Mouse (Mus musculus) neural tube, embryonic 11.5 days (tissue): Measurements from ENCODE around the gene Trim39. TPM values are rescaled to one million over a fixed set of nuclear protein-coding genes. Genes with fewer than 3 reads are reported as not detected.

Experiments
- ATAC-seq: fragments of 200-750 bp; cut with Nextera tagmentation; 2 replicates; pipeline ENCODE4 v1.8.0; 2017; ENCODE audit warnings: moderate number of reproducible peaks, mild to moderate bottlenecking, moderate TSS enrichment, moderate library complexity; ENCODE audit not compliant: insufficient read depth, low FRiP score, low TSS enrichment
- DNase-seq: peaks from one replicate; pipeline ENCODE4 v3.0.0-alpha.2; 2015; ENCODE audit warnings: low spot score
- H3K27ac ChIP-seq: fragments of 300-500 bp; sonication (generic); 2 replicates; pipeline ENCODE4 v1.5.1; 2014; ENCODE audit warnings: low read depth, mild to moderate bottlenecking, low read length
- H3K27me3 ChIP-seq: fragments of 300-500 bp; sonication (generic); 2 replicates; pipeline ENCODE4 v1.6.1; 2014; ENCODE audit warnings: mild to moderate bottlenecking, low read length, mixed read lengths; ENCODE audit not compliant: control insufficient read depth, insufficient read depth
- H3K36me3 ChIP-seq: fragments of 300-500 bp; sonication (generic); 2 replicates; pipeline ENCODE4 v1.6.1; 2014; ENCODE audit warnings: mild to moderate bottlenecking, low read length, moderate library complexity, mixed read lengths; ENCODE audit not compliant: control insufficient read depth, insufficient read depth
- H3K4me1 ChIP-seq: fragments of 300-500 bp; sonication (generic); 2 replicates; pipeline ENCODE4 v1.6.1; 2014; ENCODE audit warnings: low read length, mixed read lengths; ENCODE audit not compliant: control insufficient read depth, insufficient read depth
- H3K4me2 ChIP-seq: fragments of 300-500 bp; sonication (generic); 2 replicates; pipeline ENCODE4 v1.6.1; 2014; ENCODE audit warnings: low read depth, mild to moderate bottlenecking, moderate library complexity
- H3K4me3 ChIP-seq: fragments of 300-500 bp; sonication (generic); 2 replicates; pipeline ENCODE4 v1.5.1; 2014; ENCODE audit warnings: low read depth, low read length
- H3K9ac ChIP-seq: fragments of 300-500 bp; sonication (generic); 2 replicates; pipeline ENCODE4 v1.6.1; 2014; ENCODE audit warnings: mild to moderate bottlenecking, low read length
- H3K9me3 ChIP-seq: fragments of 300-500 bp; sonication (generic); 2 replicates; pipeline ENCODE4 v1.6.1; 2016; ENCODE audit warnings: low read length; ENCODE audit not compliant: control insufficient read depth
- WGBS: fragments of 180-500 bp; shearing (Covaris S2); extraction: QIAGEN DNeasy Blood & Tissue Kit; methylation state at CpG from one replicate; pipeline ENCODE4 v1.1.7; 2014; 5-methylcytosine and 5-hydroxymethylcytosine counted together
- polyA plus RNA-seq: library from polyadenylated mRNA; unstranded; fragments of >200 nt; fragmentation: Nextera tagmentation; extraction: Ambion mirVana; gene quantifications from 2 replicates; pipeline ENCODE4 v1.2.1, GENCODE M21; 2014

Trim39 gene
- polyA plus RNA-seq, 1 experiment from 2014 or later, result 18.0 TPM

DNA sequence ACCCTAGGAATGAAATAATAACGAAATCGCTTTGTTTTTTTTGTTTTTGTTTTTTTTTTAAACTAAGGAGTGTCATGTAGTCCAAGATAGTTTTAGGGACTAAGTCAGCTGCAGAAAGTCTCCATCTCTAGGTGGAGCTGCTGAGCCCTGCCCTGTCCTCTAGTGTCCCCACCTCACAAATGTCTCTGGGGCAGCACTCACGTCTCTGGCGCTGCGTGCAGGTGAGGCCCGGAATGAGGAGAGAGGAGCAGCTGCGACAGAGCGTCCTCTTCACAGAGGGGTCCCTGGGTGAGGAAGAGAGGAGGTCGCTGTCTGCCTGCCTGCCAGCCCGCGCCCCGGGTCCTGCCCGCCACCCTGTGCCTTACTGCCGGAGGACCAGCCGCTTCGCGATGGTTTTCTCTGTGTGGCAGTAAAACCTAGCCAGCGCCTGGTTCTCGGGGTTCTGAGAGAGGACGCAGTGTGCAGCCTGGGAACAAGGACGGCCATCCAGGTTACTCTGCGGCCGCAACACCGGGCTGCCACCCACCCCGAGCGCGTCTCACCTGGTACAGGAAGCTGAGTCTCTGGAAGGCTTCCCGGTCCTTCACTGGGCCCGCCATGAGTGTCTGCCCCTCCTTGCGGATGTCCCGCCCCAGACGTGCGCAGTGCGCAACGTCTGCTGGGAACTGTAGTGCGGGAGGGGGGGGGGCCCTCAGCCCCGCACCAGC lies 14.7 kb downstream of the Trim39 start:
- peaks cover 5% of the 10 kb centered on the region for H3K36me3 ChIP-seq
- no peaks in the 10 kb centered on the region for H3K9me3 ChIP-seq
- H3K4me2 ChIP-seq, result peak overlapping the region; percentile 52
- DNase-seq, result peak; percentile 78
- peak overlapping the region; percentile 67 for H3K27ac ChIP-seq
- ATAC-seq, result peak; percentile 96
- peak overlapping the region; percentile 86 for H3K9ac ChIP-seq
- H3K4me3 ChIP-seq, result peak overlapping the region; percentile 72
- H3K27me3 ChIP-seq, result no peaks in the 10 kb centered on the region
- H3K4me1 ChIP-seq, result 0 out of 2 replicates have a peak, but pooled peaks cover 2% of the 10 kb centered on the region
- WGBS, result 0% methylated on average over 37 of the region's 37 CpGs

- no peaks in the 10 kb centered on the region for H3K36me3 ChIP-seq
- ATAC-seq (no peak), DNase-seq (no peak)
- H3K4me2 ChIP-seq, result no peak overlapping the region
- H3K27me3 ChIP-seq, result peaks cover 14% of the 10 kb centered on the region
- 0 out of 2 replicates have a peak, but pooled peaks cover 2% of the 10 kb centered on the region for H3K4me1 ChIP-seq
- no peak overlapping the region for H3K27ac ChIP-seq
- WGBS, result 72% methylated on average over 6 of the region's 6 CpGs
- H3K9ac ChIP-seq, result no peak overlapping the region
- no peak overlapping the region for H3K4me3 ChIP-seq
- no peaks in the 10 kb centered on the region for H3K9me3 ChIP-seq
Measured at GRCm38 (mm10) chr17:36253087-36253600, 18.9 kb downstream of the Trim39 start.

DNA sequence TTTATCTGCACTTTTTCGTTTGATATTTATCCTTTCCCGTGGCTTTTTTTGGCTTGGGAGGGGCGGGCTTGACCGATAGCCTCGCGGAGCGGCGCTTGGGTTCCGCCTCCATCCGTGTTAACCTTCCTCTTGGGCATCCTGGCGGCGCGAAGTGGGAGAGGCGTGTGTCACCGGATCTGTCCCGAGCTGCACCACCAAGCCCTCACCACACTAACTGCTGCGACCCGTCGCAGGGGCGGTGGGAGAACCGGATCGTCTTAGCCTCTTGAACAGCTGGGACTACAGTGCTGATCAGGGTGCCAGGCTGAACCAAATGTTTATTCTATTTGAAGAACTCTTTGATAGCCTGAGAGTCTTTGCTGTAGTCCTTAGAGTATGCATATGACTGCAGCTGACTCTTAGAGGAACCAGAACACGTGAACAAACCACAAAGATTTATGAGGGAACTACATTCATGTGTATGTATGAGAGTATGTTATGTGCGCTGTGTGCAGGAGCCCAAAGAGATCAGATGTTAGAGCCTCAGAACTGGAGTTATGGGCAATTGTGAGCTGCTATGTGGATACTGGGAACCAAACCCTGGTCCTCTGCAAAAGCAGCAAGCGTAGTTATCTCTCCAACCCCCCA lies 19.7 kb downstream of the Trim39 start:
- H3K9ac ChIP-seq, result no peak overlapping the region

GRCm38 (mm10) chr17:36248886-36249285 lies 23.2 kb downstream of the Trim39 start:
- Histone ChIP-seq H3K27ac (no peak overlapping the region), H3K4me2 (no peak overlapping the region), H3K4me1 (no peaks in the 10 kb centered on the region), H3K27me3 (peaks cover 14% of the 10 kb centered on the region), H3K9me3 (no peaks in the 10 kb centered on the region), H3K9ac (no peak overlapping the region), H3K4me3 (no peak overlapping the region), H3K36me3 (no peaks in the 10 kb centered on the region)
- 20% methylated on average over 31 of the region's 33 CpGs for WGBS
- DNase-seq (no peak), ATAC-seq (no peak)

More for the DNA sequence above, 19.7 kb downstream of the Trim39 start:
- 12% methylated on average over 25 of the region's 25 CpGs for WGBS
- Histone ChIP-seq H3K27ac (no peak overlapping the region), H3K4me2 (peak overlapping the region; percentile 38), H3K4me3 (0 out of 2 replicates have a peak overlapping the region, but pooled peaks have one; percentile 6), H3K4me1 (no peaks in the 10 kb centered on the region), H3K9me3 (no peaks in the 10 kb centered on the region), H3K27me3 (peaks cover 14% of the 10 kb centered on the region), H3K36me3 (no peaks in the 10 kb centered on the region)
- ATAC-seq (no peak), DNase-seq (peak; percentile 41)

GRCm38 (mm10) chr17:36245741-36246140 lies 26.3 kb downstream of the Trim39 start:
- H3K4me3 ChIP-seq, result no peak overlapping the region
- ATAC-seq, result no peak
- no peak overlapping the region for H3K9ac ChIP-seq
- H3K4me1 ChIP-seq, result no peaks in the 10 kb centered on the region
- DNase-seq, result no peak
- WGBS, result 83% methylated on average over 2 of the region's 2 CpGs
- H3K4me2 ChIP-seq, result no peak overlapping the region
- H3K27ac ChIP-seq, result no peak overlapping the region
- H3K9me3 ChIP-seq, result no peaks in the 10 kb centered on the region
- H3K27me3 ChIP-seq, result peaks cover 14% of the 10 kb centered on the region
- H3K36me3 ChIP-seq, result no peaks in the 10 kb centered on the region

DNA sequence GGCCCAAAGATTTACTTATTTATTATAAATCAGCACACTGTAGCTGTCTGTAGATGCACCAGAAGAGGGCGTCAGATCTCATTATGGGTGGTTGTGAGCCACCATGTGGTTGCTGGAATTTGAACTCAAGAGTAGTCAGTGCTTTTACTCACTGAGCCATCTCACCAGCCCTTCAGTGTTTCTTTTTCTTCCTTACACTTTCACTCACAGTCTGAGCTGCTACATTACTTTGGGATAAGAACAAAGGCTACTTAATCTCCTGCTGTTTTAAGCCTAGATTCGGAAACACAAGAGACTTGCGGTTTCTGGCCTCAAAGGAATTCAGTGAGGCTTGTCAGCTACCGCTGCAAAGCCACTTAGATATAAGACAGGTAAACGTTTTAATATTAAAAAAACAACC lies 28.0 kb downstream of the Trim39 start:
- no peak overlapping the region for H3K27ac ChIP-seq
- no peaks in the 10 kb centered on the region for H3K36me3 ChIP-seq
- no peak overlapping the region for H3K9ac ChIP-seq
- no peaks in the 10 kb centered on the region for H3K4me1 ChIP-seq
- H3K4me3 ChIP-seq, result no peak overlapping the region
- peaks cover 7% of the 10 kb centered on the region for H3K27me3 ChIP-seq
- 48% methylated on average over 5 of the region's 5 CpGs for WGBS
- no peak overlapping the region for H3K4me2 ChIP-seq
- DNase-seq (no peak), ATAC-seq (no peak)
- H3K9me3 ChIP-seq, result no peaks in the 10 kb centered on the region

- ATAC-seq, result no peak
- H3K27me3 ChIP-seq, result peaks cover 10% of the 10 kb centered on the region
- no peaks in the 10 kb centered on the region for H3K36me3 ChIP-seq
- no peak overlapping the region for H3K4me3 ChIP-seq
- H3K9ac ChIP-seq, result no peak overlapping the region
- no peaks in the 10 kb centered on the region for H3K9me3 ChIP-seq
- DNase-seq, result no peak
- H3K4me1 ChIP-seq, result no peaks in the 10 kb centered on the region
- 24% methylated on average over 5 of the region's 5 CpGs for WGBS
- no peak overlapping the region for H3K27ac ChIP-seq
- H3K4me2 ChIP-seq, result no peak overlapping the region
Measured at GRCm38 (mm10) chr17:36240637-36241213, 31.3 kb downstream of the Trim39 start.

GRCm38 (mm10) chr17:36237321-36237921 lies 34.6 kb downstream of the Trim39 start:
- Histone ChIP-seq H3K4me1 (no peaks in the 10 kb centered on the region), H3K9ac (no peak overlapping the region; the same call in 1 of the 2 replicates), H3K27ac (no peak overlapping the region), H3K36me3 (no peaks in the 10 kb centered on the region), H3K27me3 (peaks cover 12% of the 10 kb centered on the region), H3K9me3 (no peaks in the 10 kb centered on the region), H3K4me3 (0 out of 2 replicates have a peak overlapping the region, but pooled peaks have one; percentile 10), H3K4me2 (peak overlapping the region; percentile 40)
- ATAC-seq (no peak), DNase-seq (peak; percentile 20)
- 3% methylated on average over 27 of the region's 27 CpGs for WGBS
